Mouse (Mus musculus) kidney, embryonic 16.5 days (tissue): ENCODE measurements around the gene Gm5447. TPM values are rescaled to one million over a fixed set of nuclear protein-coding genes. Genes with fewer than 3 reads are reported as not detected.

Source experiments
- ATAC-seq: fragments of 200-750 bp; cut with Nextera tagmentation; 2 replicates; pipeline ENCODE4 v1.8.0; 2017; ENCODE audit warnings: moderate TSS enrichment; ENCODE audit not compliant: low FRiP score, low TSS enrichment
- H3K27ac ChIP-seq: fragments of 300-500 bp; sonication (generic); 2 replicates; pipeline ENCODE4 v1.5.1; 2014; ENCODE audit warnings: low read length
- H3K27me3 ChIP-seq: fragments of 300-500 bp; sonication (generic); 2 replicates; pipeline ENCODE4 v1.6.1; 2014; ENCODE audit warnings: low read length, control low read depth, mixed read lengths; ENCODE audit not compliant: insufficient read depth
- H3K36me3 ChIP-seq: fragments of 300-500 bp; sonication (generic); 2 replicates; pipeline ENCODE4 v1.6.1; 2014; ENCODE audit warnings: low read length, control low read depth, mixed read lengths; ENCODE audit not compliant: insufficient read depth
- H3K4me1 ChIP-seq: fragments of 300-500 bp; sonication (generic); 2 replicates; pipeline ENCODE4 v1.6.1; 2014; ENCODE audit warnings: low read length, control low read depth, mixed read lengths; ENCODE audit not compliant: insufficient read depth
- H3K4me2 ChIP-seq: fragments of 300-500 bp; sonication (generic); replicated peaks from 2 replicates; pipeline ENCODE4 v1.6.1; 2014; ENCODE audit warnings: low read depth, low read length
- H3K4me3 ChIP-seq: fragments of 300-500 bp; sonication (generic); 2 replicates; pipeline ENCODE4 v1.5.1; 2014; ENCODE audit warnings: mild to moderate bottlenecking, low read length
- H3K9ac ChIP-seq: fragments of 300-500 bp; sonication (generic); replicated peaks from 2 replicates; pipeline ENCODE4 v1.6.1; 2014; ENCODE audit warnings: low read length
- H3K9me3 ChIP-seq: fragments of 300-500 bp; sonication (generic); 2 replicates; pipeline ENCODE4 v1.6.1; 2016; ENCODE audit warnings: low read length, control low read depth
- WGBS: fragments of 180-500 bp; shearing (Covaris S2); extraction: QIAGEN DNeasy Blood & Tissue Kit; methylation state at CpG from one replicate; pipeline ENCODE4 v1.1.7; 2014; 5-methylcytosine and 5-hydroxymethylcytosine counted together
- polyA plus RNA-seq: library from polyadenylated mRNA; unstranded; fragments of >200 nt; fragmentation: Nextera tagmentation; extraction: Ambion mirVana; gene quantifications from 2 replicates; pipeline ENCODE4 v1.2.1, GENCODE M21; 2015

Gene Gm5447
- not detected in 2 replicates for polyA plus RNA-seq

DNA sequence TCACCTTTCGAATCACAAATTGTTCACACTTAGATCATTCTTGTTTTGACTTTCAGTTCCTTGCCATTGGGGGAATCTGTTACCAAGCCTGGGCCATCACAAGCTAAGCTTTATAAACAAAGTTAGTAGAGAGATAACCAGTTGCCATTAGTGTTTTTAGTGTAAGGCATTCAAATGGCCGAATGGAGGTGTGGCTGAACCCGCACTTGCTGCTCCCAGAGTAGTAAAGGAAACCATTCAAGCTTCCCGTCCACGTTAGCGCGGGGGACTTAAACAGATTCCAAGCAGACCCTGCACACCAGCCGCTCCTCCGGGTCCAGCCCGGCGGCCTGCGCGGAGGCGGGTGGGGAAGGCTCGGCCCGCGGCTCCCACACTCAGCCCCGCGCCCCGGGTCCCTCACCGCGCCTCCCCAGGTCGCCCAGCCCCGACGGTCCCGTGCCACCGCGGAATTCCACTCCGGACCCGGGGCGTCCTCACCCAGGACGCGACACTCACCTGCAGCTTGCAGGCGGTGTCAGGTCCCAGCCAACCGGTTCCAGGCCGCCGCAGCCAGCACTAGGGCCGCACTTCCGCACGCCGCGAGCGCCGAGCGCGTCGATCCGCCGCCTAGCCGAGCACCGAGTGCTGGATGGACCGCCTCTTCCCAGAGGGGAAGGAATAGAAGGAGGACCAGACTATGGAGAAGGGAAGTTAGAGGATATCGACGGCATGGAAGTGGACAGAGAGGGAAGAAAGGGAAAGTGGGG, at the start of gene Gm5447, which contains the start of gene Exoc2:
Gm5447 (plus strand) TSS at position 704 of the 746 bp plus-strand sequence.
Exoc2 (minus strand) TSS at position 593 of the 746 bp plus-strand sequence.
- Histone ChIP-seq H3K4me2 (peak within 1 kb of the TSS; percentile 72), H3K4me3 (peak within 1 kb of the TSS; percentile 93), H3K36me3 (no peaks in the 10 kb centered on the region), H3K27ac (peak within 1 kb of the TSS; percentile 90), H3K9ac (peak within 1 kb of the TSS; percentile 95), H3K4me1 (peaks cover 9% of the 10 kb centered on the region; the same call in 1 of the 2 replicates), H3K27me3 (no peaks in the 10 kb centered on the region; the same call in none of the 2 replicates), H3K9me3 (no peaks in the 10 kb centered on the region)
- under 1% methylated on average over 52 of the region's 54 CpGs for WGBS
- peak; percentile 99 for ATAC-seq

DNA sequence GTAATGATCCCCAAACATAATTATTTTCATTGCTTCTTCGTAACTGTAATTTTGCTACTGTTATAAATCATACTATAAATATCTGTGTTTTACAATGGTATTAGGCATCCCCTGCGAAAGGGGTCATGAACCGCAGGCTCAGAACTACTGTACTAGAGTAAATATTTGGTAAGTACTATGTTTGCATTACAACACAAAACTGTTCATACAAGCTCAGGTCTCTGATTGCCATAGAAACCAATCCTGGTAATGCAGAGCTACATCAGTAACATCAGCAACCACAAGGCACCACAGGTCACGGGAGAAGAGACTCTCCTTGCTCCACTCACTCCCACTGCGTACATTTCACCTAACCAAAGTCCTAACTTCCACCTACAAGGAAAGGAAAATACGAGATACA, 49.7 kb upstream of the Gm5447 start:
- no peaks in the 10 kb centered on the region for H3K27me3 ChIP-seq
- H3K9ac ChIP-seq = no peak overlapping the region
- ATAC-seq = no peak
- WGBS = 84% methylated on average over 6 of the region's 6 CpGs
- no peak overlapping the region for H3K4me2 ChIP-seq
- no peak overlapping the region for H3K4me3 ChIP-seq
- H3K27ac ChIP-seq = no peak overlapping the region
- 0 out of 2 replicates have a peak, but pooled peaks cover 4% of the 10 kb centered on the region for H3K4me1 ChIP-seq
- H3K9me3 ChIP-seq = no peaks in the 10 kb centered on the region
- H3K36me3 ChIP-seq = peaks cover 11% of the 10 kb centered on the region; the same call in 1 of the 2 replicates

DNA sequence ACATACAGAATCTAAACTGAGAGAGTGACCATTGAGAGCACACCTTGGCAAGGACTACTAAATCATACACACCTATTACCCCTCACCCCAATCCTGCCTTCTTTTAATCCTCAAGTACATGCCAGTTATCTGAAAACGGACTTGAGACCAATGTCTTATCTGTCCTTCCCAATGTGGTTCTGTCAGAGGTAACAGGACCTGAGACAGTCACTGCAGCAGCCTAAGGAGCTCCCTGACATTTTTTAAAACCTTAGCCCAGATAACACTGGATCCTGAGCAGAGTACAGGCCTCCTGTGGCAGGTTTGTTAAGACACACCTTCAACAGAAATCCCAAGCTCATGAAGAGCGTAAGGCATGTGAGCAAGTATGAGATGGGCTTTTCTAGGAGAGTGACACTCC, 44.9 kb upstream of the Gm5447 start:
- H3K9ac ChIP-seq = no peak overlapping the region
- H3K9me3 ChIP-seq = no peaks in the 10 kb centered on the region
- H3K36me3 ChIP-seq = peaks cover 10% of the 10 kb centered on the region
- no peak overlapping the region for H3K4me2 ChIP-seq
- no peak overlapping the region for H3K4me3 ChIP-seq
- no peaks in the 10 kb centered on the region for H3K27me3 ChIP-seq
- ATAC-seq = no peak
- no peak overlapping the region for H3K27ac ChIP-seq
- H3K4me1 ChIP-seq = 0 out of 2 replicates have a peak, but pooled peaks cover 4% of the 10 kb centered on the region
- WGBS = 97% methylated on average over 2 of the region's 2 CpGs

DNA sequence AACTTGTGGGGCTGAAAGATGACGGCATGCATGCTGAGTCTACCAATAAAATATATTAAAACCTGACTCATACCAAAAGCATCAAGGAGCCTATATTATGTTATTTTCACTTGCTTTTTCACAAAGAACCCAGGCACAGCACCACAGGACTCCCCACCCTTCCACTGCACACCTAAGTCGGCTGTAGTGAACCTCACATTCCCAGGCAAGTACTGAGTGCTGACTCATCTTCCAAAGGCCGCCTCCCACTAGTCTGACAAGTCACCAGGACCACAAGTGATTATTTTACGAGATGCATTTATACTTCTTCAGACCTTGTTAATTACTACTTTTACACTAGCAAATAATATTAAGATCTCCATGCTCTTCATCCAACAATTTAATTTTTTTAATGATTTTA, 42.4 kb upstream of the Gm5447 start:
- peaks cover 4% of the 10 kb centered on the region; the same call in 1 of the 2 replicates for H3K36me3 ChIP-seq
- no peak overlapping the region for H3K9ac ChIP-seq
- ATAC-seq = no peak
- no peak overlapping the region for H3K27ac ChIP-seq
- no peak overlapping the region for H3K4me2 ChIP-seq
- 0 out of 2 replicates have a peak, but pooled peaks cover 4% of the 10 kb centered on the region for H3K4me1 ChIP-seq
- no peaks in the 10 kb centered on the region for H3K9me3 ChIP-seq
- WGBS = 72% methylated on average over 4 of the region's 4 CpGs
- H3K27me3 ChIP-seq = no peaks in the 10 kb centered on the region
- H3K4me3 ChIP-seq = no peak overlapping the region

DNA sequence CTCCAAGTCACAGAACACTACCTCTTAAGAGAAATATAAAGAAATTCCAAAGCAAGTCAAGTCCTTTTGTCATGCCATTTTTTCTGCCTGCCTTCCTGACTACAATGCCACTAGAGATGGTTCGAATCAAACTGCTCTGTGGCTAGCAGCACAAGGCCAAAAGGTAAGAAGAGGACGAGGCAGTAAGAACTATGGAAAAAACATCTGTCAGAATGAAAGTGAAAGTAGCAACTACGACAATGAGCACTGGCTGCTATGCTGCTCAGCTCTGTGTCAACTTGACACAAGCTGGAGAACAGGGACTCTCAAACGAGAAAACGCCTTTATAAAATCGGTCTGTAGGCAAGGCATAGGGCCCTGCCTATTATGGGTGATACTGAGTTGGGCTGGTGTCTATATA, 41.0 kb upstream of the Gm5447 start:
- H3K36me3 ChIP-seq = peaks cover 4% of the 10 kb centered on the region; the same call in 1 of the 2 replicates

DNA sequence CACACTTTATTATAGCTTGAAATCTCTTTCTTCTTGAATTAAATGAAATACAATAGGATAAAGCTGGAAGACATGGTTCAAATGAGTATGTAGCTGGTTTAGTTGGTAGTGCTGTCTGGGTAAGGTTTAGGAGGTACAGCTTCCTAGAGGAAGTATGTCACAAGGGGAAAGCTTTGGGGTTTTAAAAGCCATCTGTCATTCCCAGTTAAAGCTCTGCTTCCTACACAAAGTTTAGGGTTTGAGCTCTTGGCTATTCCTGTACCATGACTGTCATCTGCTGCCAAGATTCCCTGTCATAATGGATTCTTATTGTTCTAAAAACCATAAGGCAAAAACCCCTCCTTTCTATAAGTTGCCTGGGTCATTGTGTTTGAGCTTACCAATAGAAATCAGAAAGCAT, 28.2 kb upstream of the Gm5447 start:
- Histone ChIP-seq H3K9ac (no peak overlapping the region), H3K4me2 (no peak overlapping the region), H3K27me3 (no peaks in the 10 kb centered on the region), H3K9me3 (no peaks in the 10 kb centered on the region), H3K27ac (no peak overlapping the region), H3K4me3 (no peak overlapping the region), H3K4me1 (no peaks in the 10 kb centered on the region), H3K36me3 (no peaks in the 10 kb centered on the region)
- ATAC-seq = no peak

More for the DNA sequence above, 41.0 kb upstream of the Gm5447 start:
- WGBS = 88% methylated on average over 6 of the region's 6 CpGs
- Histone ChIP-seq H3K4me3 (no peak overlapping the region), H3K9ac (no peak overlapping the region), H3K27ac (no peak overlapping the region), H3K27me3 (no peaks in the 10 kb centered on the region), H3K9me3 (no peaks in the 10 kb centered on the region), H3K4me1 (0 out of 2 replicates have a peak, but pooled peaks cover 4% of the 10 kb centered on the region), H3K4me2 (no peak overlapping the region)
- no peak for ATAC-seq

DNA sequence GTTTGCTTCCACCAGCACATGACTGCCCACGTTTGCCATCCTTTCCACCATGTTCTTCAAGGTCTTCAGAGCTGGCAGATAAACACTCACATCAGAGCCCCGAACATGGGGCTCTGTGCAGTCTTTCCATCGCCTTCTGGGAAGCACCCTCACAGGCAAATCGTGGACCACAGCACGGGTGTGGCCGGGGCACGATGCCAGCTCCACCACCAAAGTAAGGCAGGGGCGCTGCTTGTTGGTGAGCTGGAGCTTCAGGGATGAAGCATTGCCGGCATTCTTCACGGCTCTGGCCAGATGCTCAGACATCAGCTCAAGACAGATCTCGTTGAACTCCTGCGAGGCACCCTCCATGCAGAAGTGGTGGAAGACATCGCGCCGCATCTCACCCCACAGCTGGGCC, 26.9 kb upstream of the Gm5447 start:
- H3K27ac ChIP-seq = no peak overlapping the region
- no peaks in the 10 kb centered on the region for H3K27me3 ChIP-seq
- no peak overlapping the region for H3K4me3 ChIP-seq
- 94% methylated on average over 15 of the region's 15 CpGs for WGBS
- no peak overlapping the region for H3K9ac ChIP-seq
- H3K36me3 ChIP-seq = no peaks in the 10 kb centered on the region
- no peaks in the 10 kb centered on the region for H3K9me3 ChIP-seq
- H3K4me1 ChIP-seq = no peaks in the 10 kb centered on the region
- H3K4me2 ChIP-seq = no peak overlapping the region
- ATAC-seq = no peak

DNA sequence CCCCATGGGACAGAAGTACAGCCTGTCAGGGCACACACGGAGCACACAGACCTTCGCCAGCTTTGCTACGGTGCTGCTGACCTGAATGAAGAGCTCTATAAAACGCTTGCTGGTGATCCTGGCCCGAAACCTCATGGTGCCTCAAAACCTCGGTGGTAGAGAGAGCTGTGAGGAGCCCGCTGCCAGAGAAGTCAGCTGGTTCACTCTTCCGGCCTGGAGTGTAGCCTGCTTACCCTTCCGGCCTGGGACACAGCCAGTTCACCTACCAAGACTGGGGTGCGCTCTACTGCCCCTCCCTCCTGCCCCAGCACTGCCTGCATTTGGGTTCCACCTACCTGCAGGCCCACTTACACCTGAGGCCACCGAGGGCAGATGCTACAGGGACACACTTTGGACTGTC, 26.5 kb upstream of the Gm5447 start, which contains the start of gene Hus1b:
Hus1b (minus strand) TSS at position 220 of the 400 bp plus-strand sequence.
- no peaks in the 10 kb centered on the region for H3K27me3 ChIP-seq
- H3K27ac ChIP-seq = no peak within 1 kb of the TSS
- no peaks in the 10 kb centered on the region for H3K4me1 ChIP-seq
- WGBS = 93% methylated on average over 11 of the region's 11 CpGs
- H3K4me3 ChIP-seq = no peak within 1 kb of the TSS
- H3K9me3 ChIP-seq = no peaks in the 10 kb centered on the region
- no peaks in the 10 kb centered on the region for H3K36me3 ChIP-seq
- H3K9ac ChIP-seq = no peak within 1 kb of the TSS
- H3K4me2 ChIP-seq = no peak within 1 kb of the TSS
- no peak for ATAC-seq

DNA sequence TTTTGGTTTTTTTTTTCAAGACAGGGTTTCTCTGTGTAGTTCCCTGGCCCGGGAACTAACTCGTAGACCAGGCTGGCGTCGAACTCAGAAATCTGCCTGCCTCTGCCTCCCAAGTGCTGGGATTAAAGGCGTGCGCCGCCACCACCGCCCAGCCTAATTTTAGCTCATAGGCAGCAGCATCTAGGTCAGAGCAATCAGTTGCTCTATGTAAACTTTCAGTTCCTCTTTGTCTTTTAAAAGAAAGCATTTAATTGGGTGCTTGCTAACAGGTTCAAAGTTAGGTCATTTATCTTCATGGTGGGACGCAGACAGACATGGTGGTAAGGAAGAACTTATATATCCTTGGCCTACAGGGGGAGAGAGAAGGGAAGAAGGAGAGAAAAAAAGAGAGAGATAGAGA, 24.8 kb upstream of the Gm5447 start:
- 96% methylated on average over 9 of the region's 9 CpGs for WGBS
- no peaks in the 10 kb centered on the region for H3K36me3 ChIP-seq
- no peak overlapping the region for H3K4me3 ChIP-seq
- no peak overlapping the region for H3K27ac ChIP-seq
- H3K4me1 ChIP-seq = no peaks in the 10 kb centered on the region
- no peak overlapping the region for H3K4me2 ChIP-seq
- ATAC-seq = no peak
- no peaks in the 10 kb centered on the region for H3K27me3 ChIP-seq
- no peak overlapping the region for H3K9ac ChIP-seq
- H3K9me3 ChIP-seq = no peaks in the 10 kb centered on the region

DNA sequence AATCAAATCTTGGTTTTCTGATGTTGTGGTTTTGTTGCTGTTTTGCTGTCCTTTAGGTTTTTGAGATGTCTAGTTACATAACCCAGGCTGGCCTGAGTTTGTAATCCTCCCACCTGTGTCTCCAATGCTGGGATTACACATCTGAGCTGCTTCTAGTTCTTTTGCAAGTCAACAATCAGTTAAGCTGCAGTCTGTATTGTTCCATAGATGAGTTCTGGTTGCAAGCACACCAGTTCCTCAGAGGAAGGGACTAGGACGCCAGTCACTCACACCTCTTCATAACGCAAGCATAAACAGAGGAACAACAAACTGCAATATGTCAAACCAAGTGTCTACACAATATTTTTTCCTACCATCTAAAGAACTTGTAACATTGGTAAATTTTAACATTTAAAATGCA, 22.0 kb upstream of the Gm5447 start:
- Histone ChIP-seq H3K9ac (no peak overlapping the region), H3K36me3 (no peaks in the 10 kb centered on the region), H3K27me3 (no peaks in the 10 kb centered on the region), H3K4me1 (no peaks in the 10 kb centered on the region), H3K4me2 (no peak overlapping the region), H3K27ac (no peak overlapping the region), H3K9me3 (peaks cover 5% of the 10 kb centered on the region), H3K4me3 (no peak overlapping the region)
- no peak for ATAC-seq
- WGBS = 95% methylated on average over 2 of the region's 2 CpGs
